Mouse (Mus musculus) CH12.LX (cell line): Measurements from ENCODE around the gene Dhx35. TPM values are rescaled to one million over a fixed set of nuclear protein-coding genes. Genes with fewer than 3 reads are reported as not detected.
A peak's percentile ranks its signal among the peaks of the same experiment; 100 is the strongest.

Experiments
- DNase-seq: peaks from one replicate; pipeline ENCODE4 v3.0.0-alpha.2; 2013; ENCODE audit errors: extremely low read depth
- H3K27ac ChIP-seq: 2 replicates; pipeline ENCODE4 v1.5.1; 2012; ENCODE audit warnings: low read depth, mild to moderate bottlenecking, control low read depth, moderate library complexity; ENCODE audit not compliant: insufficient read depth
- H3K27me3 ChIP-seq: replicated peaks from 2 replicates; pipeline ENCODE3; 2012; ENCODE audit warnings: inconsistent platforms
- H3K36me3 ChIP-seq, 2 experiments: replicated peaks in 1 of 2; 2 replicates each; pipeline versions ENCODE3 to v1.6.1; 2012; ENCODE audit warnings: inconsistent platforms in 1 of 2, low read length in 1 of 2, mild to moderate bottlenecking in 1 of 2, mixed read lengths in 1 of 2, moderate library complexity in 1 of 2; ENCODE audit not compliant: control insufficient read depth in 1 of 2, insufficient read depth in 1 of 2
- H3K4me1 ChIP-seq, 2 experiments: 2 replicates each; pipeline ENCODE4 v1.6.1; 2012; ENCODE audit warnings: inconsistent platforms in 1 of 2, moderate library complexity in 1 of 2; ENCODE audit not compliant: insufficient read depth in 2 of 2, control insufficient read depth in 1 of 2
- H3K4me2 ChIP-seq: 2 replicates; pipeline ENCODE4 v1.6.1; 2012; ENCODE audit warnings: low read depth, mild to moderate bottlenecking, control low read depth; ENCODE audit not compliant: poor library complexity, insufficient read depth, severe bottlenecking
- H3K4me3 ChIP-seq, 3 experiments: fragments of 150-350 bp in 1 of 3; sonication (generic) in 1 of 3; replicated peaks in 1 of 3; 2 replicates each; pipeline versions ENCODE3 to v1.5.1; 2011 to 2012; ENCODE audit warnings: low read depth in 2 of 3, low read length in 2 of 3, mild to moderate bottlenecking in 2 of 3, moderate library complexity in 2 of 3, control low read depth in 1 of 3, improper control_type of control experiment in 1 of 3, inconsistent platforms in 1 of 3, mixed read lengths in 1 of 3; ENCODE audit not compliant: poor library complexity in 1 of 3
- H3K79me2 ChIP-seq: replicated peaks from 2 replicates; pipeline ENCODE4 v1.6.1; 2012; ENCODE audit warnings: mild to moderate bottlenecking, moderate library complexity; ENCODE audit not compliant: control insufficient read depth, poor library complexity, insufficient read depth, severe bottlenecking; ENCODE audit errors: extremely low read depth
- H3K9ac ChIP-seq: 2 replicates; pipeline ENCODE4 v1.6.1; 2012; ENCODE audit warnings: low read depth, mild to moderate bottlenecking, control low read depth, moderate library complexity; ENCODE audit not compliant: insufficient read depth
- H3K9me3 ChIP-seq: replicated peaks from 2 replicates; pipeline ENCODE3; 2012; ENCODE audit warnings: low read length, inconsistent platforms, mixed read lengths
- BHLHE40 ChIP-seq: IDR thresholded peaks from 2 replicates; pipeline ENCODE4 v1.6.1; 2011; ENCODE audit warnings: mild to moderate bottlenecking, low read depth, low read length, improper control_type of control experiment
- CHD1 ChIP-seq: IDR thresholded peaks from 2 replicates; pipeline ENCODE4 v1.6.1; 2012; ENCODE audit warnings: low read depth, low read length, improper control_type of control experiment, inconsistent platforms
- CHD2 ChIP-seq: IDR thresholded peaks from 2 replicates; pipeline ENCODE4 v1.6.1; 2011; ENCODE audit warnings: low read length, improper control_type of control experiment
- E2F4 ChIP-seq: IDR thresholded peaks from 2 replicates; pipeline ENCODE4 v1.6.1; 2011; ENCODE audit warnings: low read depth, low read length, improper control_type of control experiment; ENCODE audit not compliant: insufficient replicate concordance
- ELF1 ChIP-seq: IDR thresholded peaks from 2 replicates; pipeline ENCODE4 v1.6.1; 2014; ENCODE audit warnings: low read depth, mild to moderate bottlenecking, inconsistent platforms, low read length, improper control_type of control experiment
- EP300 ChIP-seq: IDR thresholded peaks from 2 replicates; pipeline ENCODE4 v1.6.1; 2011; ENCODE audit warnings: low read length, improper control_type of control experiment
- ETS1 ChIP-seq: conservative IDR thresholded peaks from 2 replicates; pipeline ENCODE4 v1.6.1; 2012; ENCODE audit warnings: low read depth, mild to moderate bottlenecking, inconsistent platforms, low read length, improper control_type of control experiment, moderate library complexity
- GABPA ChIP-seq: IDR thresholded peaks from 2 replicates; pipeline ENCODE4 v1.6.1; 2012; ENCODE audit warnings: low read depth, low read length, improper control_type of control experiment, inconsistent platforms; ENCODE audit not compliant: insufficient replicate concordance
- IRF4 ChIP-seq: IDR thresholded peaks from 2 replicates; pipeline ENCODE4 v1.6.1; 2014; ENCODE audit warnings: low read depth, mild to moderate bottlenecking, inconsistent platforms, low read length, improper control_type of control experiment
- JUN ChIP-seq: IDR thresholded peaks from 2 replicates; pipeline ENCODE4 v1.6.1; 2011; ENCODE audit warnings: low read depth, mild to moderate bottlenecking, low read length, improper control_type of control experiment, moderate library complexity; ENCODE audit not compliant: insufficient read depth
- MAFK ChIP-seq: IDR thresholded peaks from 2 replicates; pipeline ENCODE4 v1.6.1; 2011; ENCODE audit warnings: low read length, improper control_type of control experiment; ENCODE audit not compliant: insufficient replicate concordance
- MAX ChIP-seq: IDR thresholded peaks from 2 replicates; pipeline ENCODE4 v1.6.1; 2011; ENCODE audit warnings: low read length, improper control_type of control experiment
- MAZ ChIP-seq: IDR thresholded peaks from 2 replicates; pipeline ENCODE4 v1.6.1; 2012; ENCODE audit warnings: low read depth, mild to moderate bottlenecking, inconsistent platforms, low read length, improper control_type of control experiment, moderate library complexity
- MEF2A ChIP-seq: IDR thresholded peaks from 2 replicates; pipeline ENCODE4 v1.6.1; 2014; ENCODE audit warnings: low read depth, mild to moderate bottlenecking, inconsistent platforms, low read length, improper control_type of control experiment, borderline replicate concordance
- MYC ChIP-seq: IDR thresholded peaks from 2 replicates; pipeline ENCODE4 v1.6.1; 2011; ENCODE audit warnings: low read depth, mild to moderate bottlenecking, improper control_type of control experiment, low read length
- POLR2A ChIP-seq: IDR thresholded peaks from 2 replicates; pipeline ENCODE4 v1.6.1; 2011; ENCODE audit warnings: low read depth, mild to moderate bottlenecking, improper control_type of control experiment, low read length
- POLR2AphosphoS2 ChIP-seq: IDR thresholded peaks from 2 replicates; pipeline ENCODE4 v1.6.1; 2011; ENCODE audit warnings: low read depth, low read length, improper control_type of control experiment
- RCOR1 ChIP-seq: conservative IDR thresholded peaks from 2 replicates; pipeline ENCODE4 v1.6.1; 2012; ENCODE audit warnings: low read depth, mild to moderate bottlenecking, inconsistent platforms, low read length, improper control_type of control experiment
- SIN3A ChIP-seq: IDR thresholded peaks from 2 replicates; pipeline ENCODE4 v1.6.1; 2012; ENCODE audit warnings: low read length, improper control_type of control experiment, inconsistent platforms
- SMC3 ChIP-seq: IDR thresholded peaks from 2 replicates; pipeline ENCODE4 v1.6.1; 2011; ENCODE audit warnings: low read depth, low read length, improper control_type of control experiment
- TBP ChIP-seq: conservative IDR thresholded peaks from 2 replicates; pipeline ENCODE4 v1.6.1; 2011; ENCODE audit warnings: low read depth, low read length, improper control_type of control experiment
- UBTF ChIP-seq: IDR thresholded peaks from 2 replicates; pipeline ENCODE4 v1.6.1; 2012; ENCODE audit warnings: low read depth, mild to moderate bottlenecking, inconsistent platforms, low read length, improper control_type of control experiment, moderate library complexity
- USF1 ChIP-seq: IDR thresholded peaks from 2 replicates; pipeline ENCODE4 v1.6.1; 2014; ENCODE audit warnings: low read depth, mild to moderate bottlenecking, inconsistent platforms, low read length, improper control_type of control experiment
- ZC3H11A ChIP-seq: IDR thresholded peaks from 2 replicates; pipeline ENCODE4 v1.6.1; 2012; ENCODE audit warnings: low read depth, mild to moderate bottlenecking, inconsistent platforms, low read length, improper control_type of control experiment
- ZMIZ1 ChIP-seq: IDR thresholded peaks from 2 replicates; pipeline ENCODE4 v1.6.1; 2012; ENCODE audit warnings: low read depth, mild to moderate bottlenecking, inconsistent platforms, low read length, improper control_type of control experiment
- dilution Hi-C: fragments of 300-500 bp; cut with MboI; formaldehyde crosslinking; loops from 2 replicates; pipeline ENCODE4 v1.14.3; 2020; ENCODE audit warnings: low sequenced_read_pairs; ENCODE audit not compliant: extremely low pct_unique_long_range_greater_than_20kb, extremely low pct_ligation_motif_present
- in situ Hi-C: fragments of 300-500 bp; cut with MboI; formaldehyde crosslinking; loops from 3 replicates; pipeline ENCODE4 v1.14.3; 2019; ENCODE audit warnings: low sequenced_read_pairs, low pct_ligation_motif_present, low pct_unique_long_range_greater_than_20kb, mixed read lengths
- polyA plus RNA-seq: library from polyadenylated mRNA; unstranded; fragments of >175 nt; gene quantifications from 2 replicates; pipeline ENCODE4 v1.2.1, GENCODE M21; 2012; ENCODE audit warnings: low read depth; ENCODE audit not compliant: insufficient read length
- total RNA-seq, 2 experiments: library from RNA; depleted of rRNA; stranded (reverse); fragments of 300-350 nt in 1 of 2; fragments of >200 nt in 1 of 2; gene quantifications; 2 replicates each; pipeline ENCODE4 v1.2.3; 2012 to 2014

Gene Dhx35
- total and polyA plus RNA-seq, 3 experiments: 19.7 to 25.3 (median 20.2) TPM

DNA sequence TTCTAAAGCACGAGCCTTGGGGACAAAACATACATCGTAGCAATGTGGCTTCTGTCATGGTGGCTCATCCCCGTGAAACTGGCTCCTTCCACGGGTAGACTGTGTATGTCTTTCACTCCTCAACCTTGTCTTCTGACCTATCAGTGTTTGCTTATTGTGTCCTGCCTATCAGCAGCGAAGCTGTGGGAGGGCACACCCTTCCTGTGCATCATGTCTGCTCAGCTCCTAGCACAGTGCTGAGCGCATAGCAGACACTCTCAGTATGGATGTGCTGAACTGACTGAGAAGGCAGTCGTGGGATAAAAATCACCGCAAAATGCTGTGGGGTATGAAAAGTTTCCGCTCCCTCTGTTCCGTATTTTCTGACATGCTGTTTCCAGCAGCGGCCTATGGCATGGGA is 94.6 kb downstream of the Dhx35 start:
- Histone ChIP-seq H3K9me3 (no peaks in the 10 kb centered on the region), H3K9ac (no peak overlapping the region), H3K4me1 (peaks cover 32 to 45% of the 10 kb centered on the region in 2 experiments), H3K79me2 (no peaks in the 10 kb centered on the region), H3K27ac (no peak overlapping the region), H3K36me3 (peaks cover 0 to 9% of the 10 kb centered on the region in 2 experiments), H3K4me3 (peak overlapping the region; percentile 21 to 48 (median 48)), H3K4me2 (no peak overlapping the region), H3K27me3 (no peaks in the 10 kb centered on the region)
- dilution Hi-C loops: no loop called here
- TF ChIP-seq ZC3H11A (no peak), TBP (peak; percentile 64; the same call in 1 of the 2 replicates), JUN (no peak), POLR2A (peak; percentile 37; the same call in 1 of the 2 replicates), USF1 (no peak), BHLHE40 (no peak), ZMIZ1 (no peak), POLR2AphosphoS2 (no peak), MEF2A (no peak), RCOR1 (no peak)
- in situ Hi-C loops: no loop called here
- DNase-seq: peak; percentile 67

DNA sequence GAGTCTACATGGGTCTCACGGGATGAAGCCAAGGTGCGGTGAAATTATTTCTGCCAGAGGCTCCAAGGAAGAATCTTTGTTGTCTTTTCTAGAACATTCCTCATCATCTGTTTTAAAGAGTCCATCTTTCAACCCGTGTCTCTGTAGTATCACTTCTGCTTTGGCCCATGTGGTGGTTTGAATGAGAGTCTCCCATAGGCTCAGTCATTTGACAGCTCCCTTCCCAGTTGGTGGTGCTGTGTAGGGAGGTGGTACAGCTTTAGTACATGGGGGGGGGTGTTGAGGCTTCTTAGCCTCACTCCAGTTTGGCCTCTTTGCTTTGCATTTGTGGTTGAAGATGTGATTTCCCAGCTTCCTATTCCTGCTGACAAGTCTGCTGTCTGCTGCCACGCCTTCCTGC is 96.7 kb downstream of the Dhx35 start:
- Histone ChIP-seq H3K79me2 (no peaks in the 10 kb centered on the region), H3K4me2 (peak overlapping the region; percentile 44; the same call in 1 of the 2 replicates), H3K27ac (no peak overlapping the region), H3K27me3 (no peaks in the 10 kb centered on the region), H3K4me3 (no peak overlapping the region), H3K4me1 (peaks cover 32 to 45% of the 10 kb centered on the region in 2 experiments), H3K9me3 (no peaks in the 10 kb centered on the region), H3K9ac (no peak overlapping the region), H3K36me3 (peaks cover 0 to 11% of the 10 kb centered on the region in 2 experiments)
- peak; percentile 95 for DNase-seq
- dilution Hi-C loops: no loop called here
- in situ Hi-C loops: no loop called here
- TF ChIP-seq EP300 (peak; percentile 80), MAX (peak; percentile 91), TBP (no peak), ETS1 (peak; percentile 46; the same call in 1 of the 2 replicates), E2F4 (no peak), MEF2A (0 out of 2 replicates have a peak, but pooled peaks have one; percentile 12), CHD2 (0 out of 2 replicates have a peak, but pooled peaks have one; percentile 33), MAZ (0 out of 2 replicates have a peak, but pooled peaks have one; percentile 41), CHD1 (no peak), SMC3 (no peak), POLR2A (no peak), MYC (peak; percentile 94), RCOR1 (no peak), UBTF (no peak), ELF1 (no peak), GABPA (no peak), BHLHE40 (peak; percentile 64; the same call in 1 of the 2 replicates), ZMIZ1 (no peak), MAFK (no peak), IRF4 (peak; percentile 92), SIN3A (peak; percentile 76), USF1 (no peak)
